Mouse (Mus musculus): ENCODE data around the gene Rab27a. TPM values are rescaled to one million over a fixed set of nuclear protein-coding genes. Genes with fewer than 3 reads are reported as not detected.

The Rab27a gene
- polyA plus RNA-seq, 1 experiment = 0.06 TPM

GRCm38 (mm10) chr9:73039222-73039945 lies 5.3 kb upstream of the Rab27a start:
- Histone ChIP-seq H3K79me3 (ENCODE audit: low read depth) (peaks cover 6% of the 10 kb centered on the region), H3K79me2 (ENCODE audit: control insufficient read depth, insufficient read depth) (peaks cover 14% of the 10 kb centered on the region), H3ac (ENCODE audit: control insufficient read depth, insufficient read length, low read depth) (peak overlapping the region; percentile 94), H3K4me3 (ENCODE audit: insufficient read depth, poor library complexity, severe bottlenecking) (peak overlapping the region; percentile 72), H3K27me3 (ENCODE audit: control insufficient read depth, insufficient read depth, insufficient read length) (no peaks in the 10 kb centered on the region), H3K36me3 (ENCODE audit: control insufficient read depth, insufficient read depth) (no peaks in the 10 kb centered on the region)
- no peak for TF ChIP-seq MYOG (IDR thresholded peaks at IDR 0.05; ENCODE audit: control insufficient read depth, extremely low read depth, insufficient read length)
- no peak for TF ChIP-seq CTCF (IDR thresholded peaks at IDR 0.05; ENCODE audit: control insufficient read depth, insufficient read depth, insufficient read length)
- TF ChIP-seq MAX (IDR thresholded peaks at IDR 0.05) = peak; percentile 49

GRCm38 (mm10) chr9:73040080-73040479 lies 4.6 kb upstream of the Rab27a start, which contains the start of gene Pigb:
Gene Pigb, minus strand, starts transcription at chr9:73040378.
- Histone ChIP-seq H3K27me3 (ENCODE audit: control insufficient read depth, insufficient read depth, insufficient read length) (peaks cover 6% of the 10 kb centered on the region), H3K79me3 (ENCODE audit: low read depth) (peaks cover 6% of the 10 kb centered on the region), H3ac (ENCODE audit: control insufficient read depth, insufficient read length, low read depth) (peak within 1 kb of the TSS; percentile 94), H3K79me2 (ENCODE audit: control insufficient read depth, insufficient read depth) (peaks cover 14% of the 10 kb centered on the region), H3K4me3 (ENCODE audit: insufficient read depth, poor library complexity, severe bottlenecking) (peak within 1 kb of the TSS; percentile 72), H3K36me3 (ENCODE audit: control insufficient read depth, insufficient read depth) (no peaks in the 10 kb centered on the region)
- no peak for TF ChIP-seq CTCF (IDR thresholded peaks at IDR 0.05; ENCODE audit: control insufficient read depth, insufficient read depth, insufficient read length)
- no peak for TF ChIP-seq USF1 (IDR thresholded peaks at IDR 0.05; ENCODE audit: low read depth)
- TF ChIP-seq MAX (IDR thresholded peaks at IDR 0.05) = no peak
- no peak for TF ChIP-seq FOSL1 (IDR thresholded peaks at IDR 0.05; ENCODE audit: insufficient read depth, low read length, poor library complexity, severe bottlenecking)
- no peak for TF ChIP-seq CEBPB (IDR thresholded peaks at IDR 0.05; ENCODE audit: low read depth)
- no peak for TF ChIP-seq MYOD1 (IDR thresholded peaks at IDR 0.05; ENCODE audit: control insufficient read depth, insufficient read length, low read depth)
- TF ChIP-seq MYOG (IDR thresholded peaks at IDR 0.05; ENCODE audit: control insufficient read depth, extremely low read depth, insufficient read length) = no peak

GRCm38 (mm10) chr9:73045204-73045603 lies 550 bp downstream of the Rab27a start:
- peaks cover 3% of the 10 kb centered on the region for H3K79me3 ChIP-seq (ENCODE audit: low read depth)
- H3K4me3 ChIP-seq (ENCODE audit: insufficient read depth, poor library complexity, severe bottlenecking) = no peak overlapping the region
- no peak for TF ChIP-seq CEBPB (IDR thresholded peaks at IDR 0.05; ENCODE audit: low read depth)
- no peak for TF ChIP-seq USF1 (IDR thresholded peaks at IDR 0.05; ENCODE audit: low read depth)
- H3K79me2 ChIP-seq (ENCODE audit: control insufficient read depth, insufficient read depth) = peaks cover 8% of the 10 kb centered on the region
- peaks cover 6% of the 10 kb centered on the region for H3K27me3 ChIP-seq (ENCODE audit: control insufficient read depth, insufficient read depth, insufficient read length)
- H3ac ChIP-seq (ENCODE audit: control insufficient read depth, insufficient read length, low read depth) = no peak overlapping the region
- no peaks in the 10 kb centered on the region for H3K36me3 ChIP-seq (ENCODE audit: control insufficient read depth, insufficient read depth)

- H3K79me3 ChIP-seq (ENCODE audit: low read depth) = no peaks in the 10 kb centered on the region
- H3K4me3 ChIP-seq (ENCODE audit: insufficient read depth, poor library complexity, severe bottlenecking) = no peak overlapping the region
- H3K36me3 ChIP-seq (ENCODE audit: control insufficient read depth, insufficient read depth) = no peaks in the 10 kb centered on the region
Measured at GRCm38 (mm10) chr9:73045711-73046110, 1.1 kb downstream of the Rab27a start.

DNA sequence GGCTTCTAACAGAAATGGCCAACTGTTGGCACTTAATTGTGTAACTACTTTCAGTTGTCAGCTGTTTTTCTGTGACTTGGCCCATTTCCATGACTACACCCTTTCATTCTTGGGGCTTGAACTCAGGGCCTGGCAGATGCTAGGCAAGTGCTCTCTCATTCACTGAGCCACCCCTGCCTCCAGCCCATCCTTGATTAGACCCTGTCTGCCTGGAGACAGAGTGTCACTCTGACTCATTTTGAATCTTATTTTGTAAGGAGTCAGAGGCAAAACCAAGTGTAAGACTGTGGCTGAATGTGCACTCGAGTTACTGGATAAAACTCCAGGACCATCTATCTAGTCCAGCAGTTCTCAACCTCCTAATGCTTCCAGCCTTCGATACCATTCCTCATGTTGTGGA lies 3.3 kb downstream of the Rab27a start:
- Histone ChIP-seq H3ac (ENCODE audit: control insufficient read depth, insufficient read length, low read depth) (no peak overlapping the region), H3K4me3 (ENCODE audit: insufficient read depth, poor library complexity, severe bottlenecking) (no peak overlapping the region), H3K79me3 (ENCODE audit: low read depth) (no peaks in the 10 kb centered on the region), H3K79me2 (ENCODE audit: control insufficient read depth, insufficient read depth) (no peaks in the 10 kb centered on the region), H3K27me3 (ENCODE audit: control insufficient read depth, insufficient read depth, insufficient read length) (peaks cover 9% of the 10 kb centered on the region), H3K36me3 (ENCODE audit: control insufficient read depth, insufficient read depth) (no peaks in the 10 kb centered on the region)
- TF ChIP-seq USF1 (IDR thresholded peaks at IDR 0.05; ENCODE audit: low read depth) (no peak), MYOD1 (IDR thresholded peaks at IDR 0.05; ENCODE audit: control insufficient read depth, insufficient read length, low read depth) (no peak), CEBPB (IDR thresholded peaks at IDR 0.05; ENCODE audit: low read depth) (no peak), MYOG (IDR thresholded peaks at IDR 0.05; ENCODE audit: control insufficient read depth, extremely low read depth, insufficient read length) (no peak), CTCF (IDR thresholded peaks at IDR 0.05; ENCODE audit: control insufficient read depth, insufficient read depth, insufficient read length) (no peak), FOSL1 (IDR thresholded peaks at IDR 0.05; ENCODE audit: insufficient read depth, low read length, poor library complexity, severe bottlenecking) (no peak), MAX (IDR thresholded peaks at IDR 0.05) (no peak)

More at GRCm38 (mm10) chr9:73045711-73046110, 1.1 kb downstream of the Rab27a start:
- H3K79me2 ChIP-seq (ENCODE audit: control insufficient read depth, insufficient read depth) = peaks cover 3% of the 10 kb centered on the region
- H3ac ChIP-seq (ENCODE audit: control insufficient read depth, insufficient read length, low read depth) = no peak overlapping the region
- peaks cover 6% of the 10 kb centered on the region for H3K27me3 ChIP-seq (ENCODE audit: control insufficient read depth, insufficient read depth, insufficient read length)
- TF ChIP-seq MYOD1 (IDR thresholded peaks at IDR 0.05; ENCODE audit: control insufficient read depth, insufficient read length, low read depth) (no peak), CTCF (IDR thresholded peaks at IDR 0.05; ENCODE audit: control insufficient read depth, insufficient read depth, insufficient read length) (no peak), MAX (IDR thresholded peaks at IDR 0.05) (no peak), CEBPB (IDR thresholded peaks at IDR 0.05; ENCODE audit: low read depth) (no peak), USF1 (IDR thresholded peaks at IDR 0.05; ENCODE audit: low read depth) (no peak), FOSL1 (IDR thresholded peaks at IDR 0.05; ENCODE audit: insufficient read depth, low read length, poor library complexity, severe bottlenecking) (no peak), MYOG (IDR thresholded peaks at IDR 0.05; ENCODE audit: control insufficient read depth, extremely low read depth, insufficient read length) (no peak)

GRCm38 (mm10) chr9:73048927-73049326 lies 4.3 kb downstream of the Rab27a start:
- Histone ChIP-seq H3K27me3 (ENCODE audit: control insufficient read depth, insufficient read depth, insufficient read length) (peaks cover 12% of the 10 kb centered on the region), H3K4me3 (ENCODE audit: insufficient read depth, poor library complexity, severe bottlenecking) (no peak overlapping the region), H3K36me3 (ENCODE audit: control insufficient read depth, insufficient read depth) (no peaks in the 10 kb centered on the region), H3ac (ENCODE audit: control insufficient read depth, insufficient read length, low read depth) (no peak overlapping the region), H3K79me3 (ENCODE audit: low read depth) (no peaks in the 10 kb centered on the region), H3K79me2 (ENCODE audit: control insufficient read depth, insufficient read depth) (no peaks in the 10 kb centered on the region)
- TF ChIP-seq CEBPB (IDR thresholded peaks at IDR 0.05; ENCODE audit: low read depth) = no peak
- TF ChIP-seq MAX (IDR thresholded peaks at IDR 0.05) = no peak
